Comparison of ENCODE assay signal across 7 mouse cellular contexts in the genomic region with DNA sequence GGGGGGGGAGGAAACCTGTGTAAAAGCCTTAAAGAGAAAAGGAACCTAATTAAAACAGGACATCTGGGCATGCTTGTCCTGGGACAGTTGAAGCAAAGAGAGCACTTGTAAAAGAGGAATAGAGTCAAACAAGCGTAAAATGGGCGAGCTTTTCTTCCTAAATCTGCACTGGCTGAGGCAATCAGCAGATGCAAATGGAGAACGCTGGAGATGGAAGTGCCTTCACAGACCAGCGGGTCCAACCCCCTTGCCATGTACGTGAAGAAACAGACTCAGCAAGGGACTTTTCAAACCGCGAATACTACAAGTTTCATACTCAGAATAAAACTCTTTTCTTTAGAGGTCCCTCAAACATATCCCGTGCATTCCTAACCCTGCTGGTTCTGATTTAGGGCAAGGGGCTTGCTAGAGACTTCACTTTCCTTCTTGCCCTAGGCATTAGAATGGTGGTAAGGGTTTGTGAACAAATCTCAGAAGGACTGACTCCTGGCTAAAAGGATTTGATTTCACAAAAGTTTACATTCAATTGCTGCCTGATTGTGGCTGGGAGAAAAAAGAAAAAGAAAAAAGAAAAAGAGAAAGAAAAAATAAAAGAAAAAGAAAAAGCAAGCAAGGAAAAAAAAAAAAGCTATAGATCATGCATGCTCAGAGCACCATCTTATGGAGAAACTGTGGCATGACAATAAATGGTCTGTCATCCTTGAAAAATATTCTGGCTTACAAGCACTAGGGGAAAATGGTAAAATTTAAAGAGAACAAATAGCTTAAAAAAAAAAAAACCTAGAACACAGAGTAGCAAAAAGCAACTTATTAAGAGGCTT.
DNase-seq lines count a peak whose midpoint lies in the region; ATAC-seq and TF ChIP-seq lines count a peak whose summit lies in the region.

No protein-coding gene starts in this region.

- H3K9ac ChIP-seq in liver, adult 2 months (ENCODE audit: low read depth, low read length): no peak overlapping the region
- no peak overlapping the region for H3K9ac ChIP-seq in liver, embryonic 11.5 days (ENCODE audit: low read depth, low read length)
- H3K9ac ChIP-seq in hindbrain, embryonic 12.5 days: no peak overlapping the region
- H3K9ac ChIP-seq in neural tube, embryonic 15.5 days (replicated peaks): no peak overlapping the region

- H3K4me2 ChIP-seq in liver, embryonic 11.5 days: no peak overlapping the region
- H3K4me2 ChIP-seq in hindbrain, embryonic 12.5 days (replicated peaks): peak overlapping the region; percentile 37
- H3K4me2 ChIP-seq in neural tube, embryonic 15.5 days: peak overlapping the region; percentile 46

- H3K27me3 ChIP-seq in liver, adult 2 months (ENCODE audit: control insufficient read depth, insufficient read depth, low read length): no peaks in the 10 kb centered on the region
- no peaks in the 10 kb centered on the region for H3K27me3 ChIP-seq in liver, embryonic 11.5 days (replicated peaks; ENCODE audit: control insufficient read depth, insufficient read depth, low read length)
- H3K27me3 ChIP-seq in hindbrain, embryonic 12.5 days: no peaks in the 10 kb centered on the region; the same call in 1 of the 2 replicates
- no peaks in the 10 kb centered on the region for H3K27me3 ChIP-seq in neural tube, embryonic 15.5 days (replicated peaks)
- no peaks in the 10 kb centered on the region for H3K27me3 ChIP-seq in thymus, adult 2 months (ENCODE audit: control insufficient read depth, insufficient read depth, low read length)

- 74% methylated on average over 8 of the region's 8 CpGs for WGBS in liver, adult 2 months
- 63% methylated on average over 8 of the region's 8 CpGs for WGBS in liver, embryonic 11.5 days
- 31% methylated on average over 8 of the region's 8 CpGs for WGBS in hindbrain, embryonic 12.5 days
- WGBS in neural tube, embryonic 15.5 days: 12% methylated on average over 8 of the region's 8 CpGs
- WGBS in thymus, adult 2 months: 61% methylated on average over 8 of the region's 8 CpGs

- no peak for TF ChIP-seq CTCF in liver, adult 2 months (IDR thresholded peaks at IDR 0.05; ENCODE audit: low read depth, low read length)
- TF ChIP-seq CTCF in thymus, adult 2 months (IDR thresholded peaks at IDR 0.05; ENCODE audit: borderline replicate concordance, control insufficient read depth, extremely low read depth, insufficient read depth, low read length, poor library complexity): no peak

- no peak overlapping the region for H3K4me3 ChIP-seq in liver, adult 2 months (ENCODE audit: insufficient read depth, low read depth, low read length)
- H3K4me3 ChIP-seq in liver, embryonic 11.5 days (ENCODE audit: low read depth, low read length): no peak overlapping the region
- H3K4me3 ChIP-seq in hindbrain, embryonic 12.5 days: no peak overlapping the region
- H3K4me3 ChIP-seq in neural tube, embryonic 15.5 days (replicated peaks): 0 out of 2 replicates have a peak overlapping the region, but pooled peaks have one; percentile 9
- H3K4me3 ChIP-seq in thymus, adult 2 months (ENCODE audit: control insufficient read depth, insufficient read depth, low read length): no peak overlapping the region

- DNase-seq in liver, adult 2 months (ENCODE audit: extremely low read depth, low read depth, low spot score): peak; percentile 10
- no peak for DNase-seq in liver, embryonic 11.5 days (ENCODE audit: low spot score)
- DNase-seq in embryo, embryonic 10 days (ENCODE audit: low spot score): peak; percentile 51
- DNase-seq in urinary bladder, postnatal 25 days (ENCODE audit: low spot score): no peak
- no peak for DNase-seq in thymus, adult 2 months

- H3K9me3 ChIP-seq in liver, embryonic 11.5 days (ENCODE audit: control insufficient read depth, low read length): no peaks in the 10 kb centered on the region
- no peaks in the 10 kb centered on the region for H3K9me3 ChIP-seq in hindbrain, embryonic 12.5 days (replicated peaks)
- no peaks in the 10 kb centered on the region for H3K9me3 ChIP-seq in neural tube, embryonic 15.5 days (replicated peaks)

- H3K27ac ChIP-seq in liver, adult 2 months (replicated peaks; ENCODE audit: insufficient read depth, low read depth, low read length): no peak overlapping the region
- H3K27ac ChIP-seq in liver, embryonic 11.5 days (ENCODE audit: low read depth, low read length): no peak overlapping the region
- H3K27ac ChIP-seq in hindbrain, embryonic 12.5 days: no peak overlapping the region
- H3K27ac ChIP-seq in neural tube, embryonic 15.5 days (replicated peaks): no peak overlapping the region
- H3K27ac ChIP-seq in thymus, adult 2 months (ENCODE audit: control insufficient read depth, insufficient read depth, low read length): no peak overlapping the region

- no peaks in the 10 kb centered on the region for H3K36me3 ChIP-seq in liver, adult 2 months (ENCODE audit: control insufficient read depth, insufficient read depth, low read length)
- H3K36me3 ChIP-seq in liver, embryonic 11.5 days (ENCODE audit: control insufficient read depth, insufficient read depth, low read length): no peaks in the 10 kb centered on the region
- H3K36me3 ChIP-seq in hindbrain, embryonic 12.5 days: no peaks in the 10 kb centered on the region
- no peaks in the 10 kb centered on the region for H3K36me3 ChIP-seq in neural tube, embryonic 15.5 days
- no peaks in the 10 kb centered on the region for H3K36me3 ChIP-seq in thymus, adult 2 months (ENCODE audit: control insufficient read depth, insufficient read depth, low read length)

- ATAC-seq in liver, embryonic 11.5 days (replicated peaks; ENCODE audit: low FRiP score): no peak
- no peak; the same call in none of the 2 replicates for ATAC-seq in hindbrain, embryonic 12.5 days (ENCODE audit: low FRiP score)
- no peak for ATAC-seq in neural tube, embryonic 15.5 days (ENCODE audit: low FRiP score)

- H3K4me1 ChIP-seq in liver, adult 2 months (ENCODE audit: control insufficient read depth, insufficient read depth, low read length): no peaks in the 10 kb centered on the region
- no peaks in the 10 kb centered on the region for H3K4me1 ChIP-seq in liver, embryonic 11.5 days (replicated peaks; ENCODE audit: control insufficient read depth, insufficient read depth, low read length)
- H3K4me1 ChIP-seq in hindbrain, embryonic 12.5 days: no peaks in the 10 kb centered on the region
- H3K4me1 ChIP-seq in neural tube, embryonic 15.5 days: peaks cover 2% of the 10 kb centered on the region; the same call in 1 of the 2 replicates
- no peaks in the 10 kb centered on the region for H3K4me1 ChIP-seq in thymus, adult 2 months (replicated peaks; ENCODE audit: control insufficient read depth, insufficient read depth, low read length)

- no peak for TF ChIP-seq POLR2A in liver, adult 2 months (IDR thresholded peaks at IDR 0.05; ENCODE audit: extremely low read depth, insufficient read depth, low read length)
- TF ChIP-seq POLR2A in thymus, adult 2 months (IDR thresholded peaks at IDR 0.05; ENCODE audit: control insufficient read depth, extremely low read depth, insufficient read depth, low read length, poor library complexity): no peak

- H3K79me2 ChIP-seq in liver, adult 2 months (ENCODE audit: control insufficient read depth, insufficient read depth, low read length): no peaks in the 10 kb centered on the region

Comparison
In these comparisons a context has a peak if more than half of its experiments do, and no peak if none do; other contexts are left out.
1. DNase-seq: peak in liver, adult 2 months (single experiment) and embryo, embryonic 10 days (single experiment); none in liver, embryonic 11.5 days (single experiment), urinary bladder, postnatal 25 days (single experiment) and thymus, adult 2 months (single experiment).